Mouse (Mus musculus) intestine, postnatal 0 days (tissue): ENCODE results near the gene Gm19668. TPM values are rescaled to one million over a fixed set of nuclear protein-coding genes. Genes with fewer than 3 reads are reported as not detected.
"Not testable (repeated sequence)": the region's sequence is repeated elsewhere in the genome, so short reads cannot be mapped to it uniquely, and the experiment has no call there.

ENCODE experiments used
- ATAC-seq: fragments of 200-750 bp; cut with Nextera tagmentation; 2 replicates; pipeline ENCODE4 v1.8.0; 2017; ENCODE audit warnings: mild to moderate bottlenecking, moderate TSS enrichment, moderate library complexity
- H3K27ac ChIP-seq: fragments of 300-500 bp; sonication (generic); 2 replicates; pipeline ENCODE4 v1.5.1; 2014; ENCODE audit warnings: mild to moderate bottlenecking, low read depth, low read length, moderate library complexity
- H3K27me3 ChIP-seq: fragments of 300-500 bp; sonication (generic); replicated peaks from 2 replicates; pipeline ENCODE4 v1.6.1; 2014; ENCODE audit warnings: low read length, mixed read lengths; ENCODE audit not compliant: control insufficient read depth, insufficient read depth
- H3K36me3 ChIP-seq: fragments of 300-500 bp; sonication (generic); 2 replicates; pipeline ENCODE4 v1.6.1; 2014; ENCODE audit warnings: mild to moderate bottlenecking, moderate library complexity; ENCODE audit not compliant: control insufficient read depth, insufficient read depth
- H3K4me1 ChIP-seq: fragments of 300-500 bp; sonication (generic); replicated peaks from 2 replicates; pipeline ENCODE4 v1.6.1; 2014; ENCODE audit warnings: antibody characterized with exemption, low read length, mixed read lengths; ENCODE audit not compliant: control insufficient read depth, insufficient read depth
- H3K4me2 ChIP-seq: fragments of 300-500 bp; sonication (generic); replicated peaks from 2 replicates; pipeline ENCODE4 v1.6.1; 2014; ENCODE audit warnings: low read depth, mild to moderate bottlenecking, moderate library complexity
- H3K4me3 ChIP-seq: fragments of 300-500 bp; sonication (generic); 2 replicates; pipeline ENCODE4 v1.5.1; 2014; ENCODE audit warnings: low read depth, low read length
- H3K9ac ChIP-seq: fragments of 300-500 bp; sonication (generic); 2 replicates; pipeline ENCODE4 v1.6.1; 2014; ENCODE audit warnings: mild to moderate bottlenecking, low read depth, low read length
- H3K9me3 ChIP-seq: fragments of 300-500 bp; sonication (generic); 2 replicates; pipeline ENCODE4 v1.6.1; 2016; ENCODE audit warnings: mixed run types; ENCODE audit not compliant: control insufficient read depth
- CTCF ChIP-seq: sonication (generic); IDR thresholded peaks from 2 replicates; pipeline ENCODE4 v1.5.1; 2016; ENCODE audit warnings: low read depth, mild to moderate bottlenecking, control low read depth, antibody characterized with exemption, moderate library complexity
- WGBS: fragments of 180-500 bp; shearing (Covaris S2); extraction: QIAGEN DNeasy Blood & Tissue Kit; methylation state at CpG from one replicate; pipeline ENCODE4 v1.1.7; 2014; 5-methylcytosine and 5-hydroxymethylcytosine counted together
- polyA plus RNA-seq: library from polyadenylated mRNA; unstranded; fragments of >200 nt; fragmentation: Nextera tagmentation; extraction: Ambion mirVana; gene quantifications from 2 replicates; pipeline ENCODE4 v1.2.1, GENCODE M21; 2015

Gm19668 gene
- polyA plus RNA-seq, 1 experiment from 2014 or later: not detected

DNA sequence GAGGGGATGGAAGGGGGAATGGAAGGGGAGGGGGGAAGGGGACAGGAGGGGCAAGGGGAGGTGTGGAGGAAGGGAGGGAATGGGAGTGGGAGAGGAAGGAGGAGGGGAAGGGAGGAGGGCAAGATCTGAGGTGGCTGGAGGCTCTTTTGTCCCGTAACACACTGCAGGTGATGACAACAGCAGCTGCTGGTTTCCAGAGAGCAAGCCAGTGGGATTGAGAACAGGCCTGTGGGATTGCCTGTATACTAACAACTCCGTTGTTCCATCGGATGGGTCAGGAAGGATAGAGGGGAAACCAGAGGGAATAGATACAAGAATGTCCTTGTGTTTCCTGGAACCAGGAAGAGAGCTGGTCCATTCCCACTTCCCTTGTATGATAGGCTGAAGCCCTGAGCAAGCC, 1.3 kb downstream of the Gm19668 start:
- no peak overlapping the region for H3K27ac ChIP-seq
- no peak for TF ChIP-seq CTCF
- H3K4me3 ChIP-seq: no peak overlapping the region
- no peak overlapping the region for H3K9ac ChIP-seq
- H3K36me3 ChIP-seq: no peaks in the 10 kb centered on the region
- no peak overlapping the region for H3K4me2 ChIP-seq
- no peak for ATAC-seq
- 30% methylated on average over 3 of the region's 3 CpGs for WGBS
- H3K27me3 ChIP-seq: no peaks in the 10 kb centered on the region
- H3K4me1 ChIP-seq: no peaks in the 10 kb centered on the region; the same call in 1 of the 2 replicates
- no peaks in the 10 kb centered on the region for H3K9me3 ChIP-seq

GRCm38 (mm10) chr10:77794976-77795375, 4.0 kb downstream of the Gm19668 start, which contains the start of gene Gm9639:
Gm9639 (minus strand) TSS chr10:77795076.
- no peak for ATAC-seq
- H3K27ac ChIP-seq: no peak within 1 kb of the TSS
- WGBS: 54% methylated on average over 2 of the region's 2 CpGs
- TF ChIP-seq CTCF: no peak
- no peak within 1 kb of the TSS for H3K9ac ChIP-seq
- no peaks in the 10 kb centered on the region; the same call in 1 of the 2 replicates for H3K4me1 ChIP-seq
- H3K4me2 ChIP-seq: no peak within 1 kb of the TSS
- H3K36me3 ChIP-seq: no peaks in the 10 kb centered on the region
- H3K27me3 ChIP-seq: no peaks in the 10 kb centered on the region
- H3K9me3 ChIP-seq: no peaks in the 10 kb centered on the region
- no peak within 1 kb of the TSS for H3K4me3 ChIP-seq

- no peak overlapping the region for H3K4me3 ChIP-seq
- H3K9ac ChIP-seq: no peak overlapping the region
- ATAC-seq: no peak
- H3K36me3 ChIP-seq: no peaks in the 10 kb centered on the region
- no peak overlapping the region for H3K27ac ChIP-seq
- no peaks in the 10 kb centered on the region for H3K9me3 ChIP-seq
- no peak overlapping the region for H3K4me2 ChIP-seq
- H3K4me1 ChIP-seq: no peaks in the 10 kb centered on the region
- no peak for TF ChIP-seq CTCF
- no peaks in the 10 kb centered on the region for H3K27me3 ChIP-seq
- 87% methylated on average over 2 of the region's 2 CpGs for WGBS
Measured at GRCm38 (mm10) chr10:77788621-77789020, 10.3 kb downstream of the Gm19668 start.

DNA sequence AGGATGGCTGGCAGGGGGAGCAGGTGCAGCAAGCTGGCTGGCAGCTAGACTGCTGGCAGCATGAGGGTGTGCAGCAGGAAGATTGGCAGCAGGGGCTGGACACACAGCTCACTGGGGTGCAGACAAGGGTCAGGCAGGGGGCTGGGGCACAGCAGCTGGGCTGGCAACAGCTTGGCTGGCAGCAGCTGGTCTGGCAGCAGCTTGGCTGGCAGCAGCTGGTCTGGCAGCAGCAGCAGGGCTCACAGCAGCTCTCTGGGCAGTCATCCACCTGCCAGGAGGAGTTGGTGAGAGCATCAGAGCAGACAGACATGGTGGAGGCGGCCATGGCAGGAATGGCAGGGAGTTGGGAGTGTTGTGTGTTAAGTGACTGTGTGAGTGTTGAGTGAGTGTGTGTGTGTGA, 11.1 kb downstream of the Gm19668 start, which contains the start of gene Gm7137:
TSS of gene Gm7137 (minus strand) at position 325 of the 400 bp plus-strand sequence.
- no CpG with 5 or more reads among the region's 1 CpGs for WGBS
- not testable (repeated sequence) for H3K27me3 ChIP-seq, H3K9ac ChIP-seq, H3K9me3 ChIP-seq, H3K4me2 ChIP-seq, H3K27ac ChIP-seq, ATAC-seq, H3K4me1 ChIP-seq, H3K36me3 ChIP-seq, H3K4me3 ChIP-seq

DNA sequence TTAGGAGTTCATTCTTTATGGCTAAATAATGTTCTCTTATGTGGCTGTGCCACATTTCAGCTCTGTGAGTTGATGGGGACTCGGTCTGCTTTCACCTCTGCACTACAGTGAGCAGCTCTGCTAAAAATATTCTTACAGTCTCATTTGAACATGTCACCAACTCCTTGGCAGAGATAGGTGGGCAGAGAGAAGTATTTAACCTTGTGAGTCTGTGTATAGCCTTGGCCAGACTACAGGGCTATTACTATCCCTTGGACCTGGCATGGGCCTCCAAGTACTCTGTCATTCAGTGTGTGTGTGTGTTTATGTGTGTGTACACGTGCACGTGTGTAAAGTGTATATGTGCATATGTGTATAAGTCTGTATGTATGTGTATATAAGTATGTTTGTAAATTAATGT, 15.5 kb downstream of the Gm19668 start:
- 86% methylated on average over 1 of the region's 3 CpGs for WGBS
- not testable (repeated sequence) for H3K27ac ChIP-seq, H3K9me3 ChIP-seq, H3K27me3 ChIP-seq, H3K4me3 ChIP-seq, ATAC-seq, H3K4me1 ChIP-seq, H3K4me2 ChIP-seq, H3K36me3 ChIP-seq, H3K9ac ChIP-seq

DNA sequence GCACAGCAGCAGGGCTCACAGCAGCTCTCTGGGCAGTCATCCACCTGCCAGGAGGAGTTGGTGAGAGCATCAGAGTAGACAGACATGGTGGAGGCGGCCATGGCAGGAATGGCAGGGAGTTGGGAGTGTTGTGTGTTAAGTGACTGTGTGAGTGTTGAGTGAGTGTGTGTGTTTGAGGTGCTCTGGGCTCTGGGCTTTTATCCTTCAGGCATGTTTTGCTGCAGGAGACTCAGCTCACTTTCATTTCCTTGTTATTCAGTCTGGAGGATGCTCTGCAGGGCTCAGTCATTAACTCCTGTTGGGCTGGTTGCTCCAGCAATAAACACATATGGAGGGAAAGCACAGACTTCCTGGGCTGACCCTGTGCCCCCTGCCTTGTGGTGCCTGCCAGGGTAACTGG, 16.5 kb downstream of the Gm19668 start, which contains the start of gene Gm3250:
TSS of gene Gm3250 (minus strand) at position 101 of the 400 bp plus-strand sequence.
- H3K9ac ChIP-seq, H3K4me1 ChIP-seq, H3K9me3 ChIP-seq, H3K4me2 ChIP-seq, H3K27me3 ChIP-seq, ATAC-seq, H3K4me3 ChIP-seq, H3K27ac ChIP-seq, H3K36me3 ChIP-seq: not testable (repeated sequence)
- WGBS: 67% methylated on average over 1 of the region's 1 CpGs

- H3K36me3 ChIP-seq, H3K27me3 ChIP-seq, H3K4me3 ChIP-seq, H3K4me1 ChIP-seq, H3K9me3 ChIP-seq, ATAC-seq, H3K27ac ChIP-seq, H3K4me2 ChIP-seq, H3K9ac ChIP-seq: not testable (repeated sequence)
- WGBS: no CpG with 5 or more reads among the region's 1 CpGs
Measured at GRCm38 (mm10) chr10:77776844-77777243, 22.1 kb downstream of the Gm19668 start, which contains the start of gene Gm7138. Gm7138 (minus strand) TSS chr10:77776944.

DNA sequence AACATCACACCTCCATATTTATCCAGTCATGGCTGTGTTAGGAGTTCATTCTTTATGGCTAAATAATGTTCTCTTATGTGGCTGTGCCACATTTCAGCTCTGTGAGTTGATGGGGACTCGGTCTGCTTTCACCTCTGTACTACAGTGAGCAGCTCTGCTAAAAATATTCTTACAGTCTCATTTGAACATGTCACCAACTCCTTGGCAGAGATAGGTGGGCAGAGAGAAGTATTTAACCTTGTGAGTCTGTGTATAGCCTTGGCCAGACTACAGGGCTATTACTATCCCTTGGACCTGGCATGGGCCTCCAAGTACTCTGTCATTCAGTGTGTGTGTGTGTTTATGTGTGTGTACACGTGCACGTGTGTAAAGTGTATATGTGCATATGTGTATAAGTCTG, 26.8 kb downstream of the Gm19668 start:
- not testable (repeated sequence) for H3K4me3 ChIP-seq

GRCm38 (mm10) chr10:77771225-77771624, 27.7 kb downstream of the Gm19668 start, which contains the start of gene Gm3238:
Gm3238 (minus strand) TSS chr10:77771325.
- ATAC-seq: not testable (repeated sequence)

More for the DNA sequence above, 26.8 kb downstream of the Gm19668 start:
- not testable (repeated sequence) for H3K9ac ChIP-seq, H3K9me3 ChIP-seq, H3K4me1 ChIP-seq, ATAC-seq, H3K36me3 ChIP-seq, H3K27ac ChIP-seq, H3K4me2 ChIP-seq, H3K27me3 ChIP-seq
- 100% methylated on average over 1 of the region's 3 CpGs for WGBS

More at GRCm38 (mm10) chr10:77771225-77771624, 27.7 kb downstream of the Gm19668 start, which contains the start of gene Gm3238:
- not testable (repeated sequence) for H3K9ac ChIP-seq, H3K4me3 ChIP-seq, H3K4me2 ChIP-seq, H3K4me1 ChIP-seq, H3K36me3 ChIP-seq, H3K9me3 ChIP-seq, H3K27me3 ChIP-seq, H3K27ac ChIP-seq
- WGBS: 80% methylated on average over 1 of the region's 1 CpGs
